Mouse (Mus musculus) CH12.LX (cell line): ENCODE data around the gene Rreb1. TPM values are rescaled to one million over a fixed set of nuclear protein-coding genes. Genes with fewer than 3 reads are reported as not detected.

Experiments used
- DNase-seq: peaks from one replicate; pipeline ENCODE4 v3.0.0-alpha.2; 2013; ENCODE audit errors: extremely low read depth
- H3K27ac ChIP-seq: 2 replicates; pipeline ENCODE4 v1.5.1; 2012; ENCODE audit warnings: low read depth, mild to moderate bottlenecking, control low read depth, moderate library complexity; ENCODE audit not compliant: insufficient read depth
- H3K27me3 ChIP-seq: replicated peaks from 2 replicates; pipeline ENCODE3; 2012; ENCODE audit warnings: inconsistent platforms
- H3K36me3 ChIP-seq, 2 experiments: replicated peaks in 1 of 2; 2 replicates each; pipeline versions ENCODE3 to v1.6.1; 2012; ENCODE audit warnings: inconsistent platforms in 1 of 2, low read length in 1 of 2, mild to moderate bottlenecking in 1 of 2, mixed read lengths in 1 of 2, moderate library complexity in 1 of 2; ENCODE audit not compliant: control insufficient read depth in 1 of 2, insufficient read depth in 1 of 2
- H3K4me1 ChIP-seq, 2 experiments: 2 replicates each; pipeline ENCODE4 v1.6.1; 2012; ENCODE audit warnings: inconsistent platforms in 1 of 2, moderate library complexity in 1 of 2; ENCODE audit not compliant: insufficient read depth in 2 of 2, control insufficient read depth in 1 of 2
- H3K4me2 ChIP-seq: 2 replicates; pipeline ENCODE4 v1.6.1; 2012; ENCODE audit warnings: low read depth, mild to moderate bottlenecking, control low read depth; ENCODE audit not compliant: poor library complexity, insufficient read depth, severe bottlenecking
- H3K4me3 ChIP-seq, 3 experiments: fragments of 150-350 bp in 1 of 3; sonication (generic) in 1 of 3; replicated peaks in 1 of 3; 2 replicates each; pipeline versions ENCODE3 to v1.5.1; 2011 to 2012; ENCODE audit warnings: low read depth in 2 of 3, low read length in 2 of 3, mild to moderate bottlenecking in 2 of 3, moderate library complexity in 2 of 3, control low read depth in 1 of 3, improper control_type of control experiment in 1 of 3, inconsistent platforms in 1 of 3, mixed read lengths in 1 of 3; ENCODE audit not compliant: poor library complexity in 1 of 3
- H3K79me2 ChIP-seq: replicated peaks from 2 replicates; pipeline ENCODE4 v1.6.1; 2012; ENCODE audit warnings: mild to moderate bottlenecking, moderate library complexity; ENCODE audit not compliant: control insufficient read depth, poor library complexity, insufficient read depth, severe bottlenecking; ENCODE audit errors: extremely low read depth
- H3K9ac ChIP-seq: 2 replicates; pipeline ENCODE4 v1.6.1; 2012; ENCODE audit warnings: low read depth, mild to moderate bottlenecking, control low read depth, moderate library complexity; ENCODE audit not compliant: insufficient read depth
- H3K9me3 ChIP-seq: replicated peaks from 2 replicates; pipeline ENCODE3; 2012; ENCODE audit warnings: low read length, inconsistent platforms, mixed read lengths
- BHLHE40 ChIP-seq: IDR thresholded peaks from 2 replicates; pipeline ENCODE4 v1.6.1; 2011; ENCODE audit warnings: mild to moderate bottlenecking, low read depth, low read length, improper control_type of control experiment
- EP300 ChIP-seq: IDR thresholded peaks from 2 replicates; pipeline ENCODE4 v1.6.1; 2011; ENCODE audit warnings: low read length, improper control_type of control experiment
- ETS1 ChIP-seq: conservative IDR thresholded peaks from 2 replicates; pipeline ENCODE4 v1.6.1; 2012; ENCODE audit warnings: low read depth, mild to moderate bottlenecking, inconsistent platforms, low read length, improper control_type of control experiment, moderate library complexity
- GABPA ChIP-seq: IDR thresholded peaks from 2 replicates; pipeline ENCODE4 v1.6.1; 2012; ENCODE audit warnings: low read depth, low read length, improper control_type of control experiment, inconsistent platforms; ENCODE audit not compliant: insufficient replicate concordance
- IRF4 ChIP-seq: IDR thresholded peaks from 2 replicates; pipeline ENCODE4 v1.6.1; 2014; ENCODE audit warnings: low read depth, mild to moderate bottlenecking, inconsistent platforms, low read length, improper control_type of control experiment
- JUN ChIP-seq: IDR thresholded peaks from 2 replicates; pipeline ENCODE4 v1.6.1; 2011; ENCODE audit warnings: low read depth, mild to moderate bottlenecking, low read length, improper control_type of control experiment, moderate library complexity; ENCODE audit not compliant: insufficient read depth
- JUND ChIP-seq: conservative IDR thresholded peaks from 2 replicates; pipeline ENCODE4 v1.6.1; 2011; ENCODE audit warnings: low read depth, low read length, improper control_type of control experiment
- MAFK ChIP-seq: IDR thresholded peaks from 2 replicates; pipeline ENCODE4 v1.6.1; 2011; ENCODE audit warnings: low read length, improper control_type of control experiment; ENCODE audit not compliant: insufficient replicate concordance
- MAX ChIP-seq: IDR thresholded peaks from 2 replicates; pipeline ENCODE4 v1.6.1; 2011; ENCODE audit warnings: low read length, improper control_type of control experiment
- MAZ ChIP-seq: IDR thresholded peaks from 2 replicates; pipeline ENCODE4 v1.6.1; 2012; ENCODE audit warnings: low read depth, mild to moderate bottlenecking, inconsistent platforms, low read length, improper control_type of control experiment, moderate library complexity
- MEF2A ChIP-seq: IDR thresholded peaks from 2 replicates; pipeline ENCODE4 v1.6.1; 2014; ENCODE audit warnings: low read depth, mild to moderate bottlenecking, inconsistent platforms, low read length, improper control_type of control experiment, borderline replicate concordance
- NRF1 ChIP-seq: IDR thresholded peaks from 2 replicates; pipeline ENCODE4 v1.6.1; 2014; ENCODE audit warnings: low read depth, mild to moderate bottlenecking, inconsistent platforms, low read length, improper control_type of control experiment, moderate library complexity
- PAX5 ChIP-seq: IDR thresholded peaks from 2 replicates; pipeline ENCODE4 v1.6.1; 2012; ENCODE audit warnings: low read length, inconsistent platforms, mixed read lengths
- RCOR1 ChIP-seq: conservative IDR thresholded peaks from 2 replicates; pipeline ENCODE4 v1.6.1; 2012; ENCODE audit warnings: low read depth, mild to moderate bottlenecking, inconsistent platforms, low read length, improper control_type of control experiment
- TCF12 ChIP-seq: IDR thresholded peaks from 2 replicates; pipeline ENCODE4 v1.6.1; 2014; ENCODE audit warnings: low read depth, mild to moderate bottlenecking, inconsistent platforms, low read length, improper control_type of control experiment
- ZNF384 ChIP-seq: IDR thresholded peaks from 2 replicates; pipeline ENCODE4 v1.6.1; 2012; ENCODE audit warnings: low read depth, low read length, improper control_type of control experiment, inconsistent platforms
- dilution Hi-C: fragments of 300-500 bp; cut with MboI; formaldehyde crosslinking; loops from 2 replicates; pipeline ENCODE4 v1.14.3; 2020; ENCODE audit warnings: low sequenced_read_pairs; ENCODE audit not compliant: extremely low pct_unique_long_range_greater_than_20kb, extremely low pct_ligation_motif_present
- in situ Hi-C: fragments of 300-500 bp; cut with MboI; formaldehyde crosslinking; loops from 3 replicates; pipeline ENCODE4 v1.14.3; 2019; ENCODE audit warnings: low sequenced_read_pairs, low pct_ligation_motif_present, low pct_unique_long_range_greater_than_20kb, mixed read lengths
- polyA plus RNA-seq: library from polyadenylated mRNA; unstranded; fragments of >175 nt; gene quantifications from 2 replicates; pipeline ENCODE4 v1.2.1, GENCODE M21; 2012; ENCODE audit warnings: low read depth; ENCODE audit not compliant: insufficient read length
- total RNA-seq, 2 experiments: library from RNA; depleted of rRNA; stranded (reverse); fragments of 300-350 nt in 1 of 2; fragments of >200 nt in 1 of 2; gene quantifications; 2 replicates each; pipeline ENCODE4 v1.2.3; 2012 to 2014

The Rreb1 gene
- total and polyA plus RNA-seq, 3 experiments: 1.0 to 10.2 (median 5.3) TPM

DNA sequence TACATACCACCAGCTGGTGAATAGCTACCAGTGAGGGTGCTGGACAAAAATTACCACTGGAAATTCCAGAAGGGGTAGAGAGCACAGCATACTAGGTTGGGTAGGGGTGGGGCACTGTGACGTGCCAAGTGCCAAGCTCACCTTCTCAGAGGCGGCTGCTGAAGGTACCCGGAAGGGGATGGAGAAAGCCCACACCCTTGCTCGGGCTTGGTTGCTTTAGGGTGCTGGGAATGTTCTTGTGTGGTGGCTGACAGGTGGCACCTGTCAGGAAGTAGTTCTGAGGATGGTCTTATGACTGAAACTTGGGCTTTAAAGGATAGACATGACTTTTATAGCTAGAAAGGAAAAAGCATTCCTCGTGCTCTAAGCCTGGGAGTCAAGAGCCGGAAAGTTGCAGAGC is 3.9 kb downstream of the Rreb1 start:
- no peak overlapping the region for H3K27ac ChIP-seq
- TF ChIP-seq MAZ: no peak
- no peak for TF ChIP-seq GABPA
- TF ChIP-seq, all 38 proteins: peak for 0
- in situ Hi-C loops: no loop called here
- Histone ChIP-seq H3K4me2 (no peak overlapping the region), H3K79me2 (no peaks in the 10 kb centered on the region), H3K9ac (no peak overlapping the region), H3K27me3 (peaks cover 4% of the 10 kb centered on the region), H3K9me3 (peaks cover 5% of the 10 kb centered on the region), H3K4me1 (peaks cover 8 to 24% of the 10 kb centered on the region in 2 experiments; a peak in 3 of 4 replicates), H3K36me3 (no peaks in the 10 kb centered on the region), H3K4me3 (no peak overlapping the region)
- no peak for DNase-seq
- dilution Hi-C loops: no loop called here

DNA sequence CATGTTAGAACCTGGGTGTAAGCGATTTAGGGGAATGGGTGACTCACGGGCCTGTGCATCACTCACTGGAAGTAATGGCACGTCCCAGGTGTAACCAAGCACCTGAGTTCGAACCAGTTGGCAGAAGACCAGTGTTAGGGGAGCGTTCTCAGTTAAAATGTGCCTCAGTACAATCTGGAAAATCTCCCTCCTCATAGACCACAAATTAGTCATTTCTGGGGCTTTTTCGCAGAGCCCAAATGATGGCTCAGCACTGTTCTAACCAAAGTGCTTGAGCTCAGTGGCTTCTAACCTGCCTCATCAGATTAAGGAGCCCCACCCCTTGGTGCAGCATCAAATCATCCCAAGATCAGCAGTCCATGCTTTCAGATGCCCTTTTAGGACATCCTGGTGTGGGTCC is 5.5 kb downstream of the Rreb1 start:
- Histone ChIP-seq H3K4me3 (no peak overlapping the region), H3K4me1 (peaks cover 8 to 24% of the 10 kb centered on the region in 2 experiments; a peak in 3 of 4 replicates), H3K9ac (no peak overlapping the region), H3K9me3 (no peaks in the 10 kb centered on the region), H3K27me3 (peaks cover 4% of the 10 kb centered on the region), H3K36me3 (no peaks in the 10 kb centered on the region), H3K27ac (no peak overlapping the region), H3K79me2 (no peaks in the 10 kb centered on the region), H3K4me2 (no peak overlapping the region)
- DNase-seq: no peak
- dilution Hi-C loops: no loop called here
- in situ Hi-C loops: no loop called here
- TF ChIP-seq EP300: peak; percentile 60; the same call in 1 of the 2 replicates
- TF ChIP-seq RCOR1: no peak
- TF ChIP-seq PAX5: no peak
- 0 out of 2 replicates have a peak, but pooled peaks have one; percentile 19 for TF ChIP-seq TCF12
- peak; percentile 73 for TF ChIP-seq IRF4
- TF ChIP-seq ZNF384: no peak
- TF ChIP-seq MAFK: peak; percentile 78
- 0 out of 2 replicates have a peak, but pooled peaks have one; percentile 25 for TF ChIP-seq MAZ
- TF ChIP-seq NRF1: no peak
- TF ChIP-seq MEF2A: peak; percentile 25; the same call in 1 of the 2 replicates
- peak; percentile 72 for TF ChIP-seq BHLHE40
- TF ChIP-seq ETS1: peak; percentile 57; the same call in 1 of the 2 replicates
- TF ChIP-seq MAX: peak; percentile 22; the same call in 1 of the 2 replicates
- no peak for TF ChIP-seq GABPA
- TF ChIP-seq JUN: peak; percentile 38; the same call in 1 of the 2 replicates
- peak; percentile 49; the same call in 1 of the 2 replicates for TF ChIP-seq JUND
